Mouse (Mus musculus) cerebellum, adult 8-10 months (tissue): ENCODE measurements at regions not wholly inside any gene's neighbourhood (a gene's known extent, or its start where the extent isn't known, plus 50 kb on each side); places are given as distances from the start of the nearest gene placed in this dataset.

Experiments
- DNase-seq: peaks from one replicate; pipeline ENCODE4 v3.0.0; 2022

DNA sequence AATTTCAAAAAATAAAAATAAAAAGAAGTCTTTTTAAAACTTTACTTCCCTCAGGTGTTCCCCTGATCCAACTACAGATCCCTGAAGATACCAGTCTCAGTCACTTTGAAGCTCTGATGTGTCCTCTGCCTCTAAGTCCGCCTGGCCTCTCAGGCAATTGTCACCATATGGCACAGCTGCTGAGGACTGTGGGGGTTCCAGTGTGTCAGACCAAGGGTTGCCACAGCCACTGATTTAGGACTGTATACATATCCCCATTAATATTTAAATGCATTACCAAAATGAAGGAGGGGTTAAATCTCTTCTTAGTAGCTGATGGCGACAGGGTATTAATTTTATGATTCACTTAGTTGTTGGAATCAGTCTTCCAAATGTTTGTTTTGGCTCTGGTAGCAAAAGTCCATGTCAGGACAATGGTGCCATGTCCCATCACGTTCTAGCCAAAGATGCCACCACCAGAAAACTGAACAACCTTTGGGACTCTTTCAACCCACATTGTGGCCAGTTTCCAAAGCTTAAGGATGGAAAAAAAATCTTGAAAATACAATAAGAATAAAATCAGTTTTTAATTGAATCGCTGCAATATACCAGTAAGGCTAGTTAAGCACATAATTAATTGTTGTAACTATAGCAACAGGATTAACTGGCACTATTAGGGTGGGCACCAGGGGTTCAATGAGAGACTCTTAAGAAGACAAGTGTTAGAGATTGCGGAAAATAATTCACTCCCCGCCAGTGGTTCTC, 62.5 kb downstream of the Arrdc4 start:
- DNase-seq = no peak

DNA sequence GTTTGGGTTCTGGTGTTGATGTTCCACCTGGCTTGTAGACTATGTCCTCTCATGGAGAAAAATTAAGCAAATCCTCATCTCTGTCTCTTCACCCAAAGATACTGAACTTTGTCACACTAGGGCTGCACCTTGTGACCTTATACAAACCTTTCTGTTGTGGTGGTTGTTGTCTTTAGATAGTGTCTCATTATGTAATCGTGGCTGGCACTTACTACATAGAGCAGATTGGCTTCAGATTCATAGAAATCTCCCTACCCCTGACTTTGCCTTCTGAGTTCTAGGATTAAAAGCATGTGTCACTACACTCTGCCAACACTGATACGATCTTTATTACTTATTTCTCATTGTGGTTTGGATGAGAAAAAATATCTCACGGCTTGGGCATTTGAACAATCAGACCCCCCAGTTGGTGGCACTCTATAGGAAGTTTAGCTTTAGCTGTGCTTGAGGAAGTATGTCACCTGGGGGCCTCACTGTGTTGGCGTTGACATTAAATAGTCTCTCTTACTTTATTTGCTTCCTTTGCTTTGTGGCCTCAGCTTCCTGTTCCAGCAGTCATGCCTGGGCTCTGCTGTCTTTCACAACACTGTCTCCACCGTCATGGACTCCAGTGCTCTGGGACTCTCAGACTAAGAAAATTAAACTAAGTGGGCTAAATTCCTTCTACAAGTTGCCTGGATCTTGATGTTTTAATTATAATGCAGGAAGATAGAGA, 66.0 kb downstream of the Arrdc4 start:
- DNase-seq = no peak

DNA sequence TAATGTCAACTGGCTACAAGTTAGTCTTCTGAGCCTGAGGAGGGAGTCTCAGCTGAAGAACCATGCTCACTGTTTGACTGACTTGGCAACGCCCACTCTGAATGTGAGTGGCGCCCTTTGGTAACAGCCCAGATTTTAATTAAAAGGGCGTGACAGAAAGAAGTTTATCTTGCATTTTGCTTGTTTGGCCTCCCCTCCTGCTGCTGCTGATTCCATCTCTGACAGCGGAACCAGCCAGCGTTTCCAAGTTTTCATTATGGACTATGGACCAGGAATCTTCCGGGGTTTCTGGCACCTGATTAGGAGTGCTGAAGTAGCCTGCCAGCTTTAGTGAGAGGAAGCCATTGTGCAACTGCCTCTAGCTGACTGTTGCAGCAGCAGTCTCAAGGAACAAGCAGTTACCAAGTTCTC, 66.7 kb downstream of the Arrdc4 start:
- DNase-seq = no peak

DNA sequence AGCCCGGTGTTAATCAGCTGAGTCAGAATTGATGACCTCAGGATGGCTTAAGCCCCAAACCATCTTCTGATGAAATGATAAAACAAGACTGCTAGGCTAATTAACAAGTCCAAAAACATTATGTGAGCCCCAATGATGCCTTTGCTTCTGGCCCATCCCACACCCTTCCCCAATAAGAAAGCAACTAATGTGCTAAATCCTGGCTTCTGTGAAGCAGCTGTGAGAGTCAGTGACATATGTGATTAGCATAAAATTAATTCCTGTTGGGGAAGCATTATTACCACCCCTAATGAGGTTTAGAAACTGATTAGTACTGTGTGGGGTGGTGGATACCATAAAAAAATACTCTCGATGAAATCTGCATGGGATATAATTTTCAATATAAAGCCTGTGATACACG, 69.3 kb downstream of the Arrdc4 start:
- DNase-seq = no peak

DNA sequence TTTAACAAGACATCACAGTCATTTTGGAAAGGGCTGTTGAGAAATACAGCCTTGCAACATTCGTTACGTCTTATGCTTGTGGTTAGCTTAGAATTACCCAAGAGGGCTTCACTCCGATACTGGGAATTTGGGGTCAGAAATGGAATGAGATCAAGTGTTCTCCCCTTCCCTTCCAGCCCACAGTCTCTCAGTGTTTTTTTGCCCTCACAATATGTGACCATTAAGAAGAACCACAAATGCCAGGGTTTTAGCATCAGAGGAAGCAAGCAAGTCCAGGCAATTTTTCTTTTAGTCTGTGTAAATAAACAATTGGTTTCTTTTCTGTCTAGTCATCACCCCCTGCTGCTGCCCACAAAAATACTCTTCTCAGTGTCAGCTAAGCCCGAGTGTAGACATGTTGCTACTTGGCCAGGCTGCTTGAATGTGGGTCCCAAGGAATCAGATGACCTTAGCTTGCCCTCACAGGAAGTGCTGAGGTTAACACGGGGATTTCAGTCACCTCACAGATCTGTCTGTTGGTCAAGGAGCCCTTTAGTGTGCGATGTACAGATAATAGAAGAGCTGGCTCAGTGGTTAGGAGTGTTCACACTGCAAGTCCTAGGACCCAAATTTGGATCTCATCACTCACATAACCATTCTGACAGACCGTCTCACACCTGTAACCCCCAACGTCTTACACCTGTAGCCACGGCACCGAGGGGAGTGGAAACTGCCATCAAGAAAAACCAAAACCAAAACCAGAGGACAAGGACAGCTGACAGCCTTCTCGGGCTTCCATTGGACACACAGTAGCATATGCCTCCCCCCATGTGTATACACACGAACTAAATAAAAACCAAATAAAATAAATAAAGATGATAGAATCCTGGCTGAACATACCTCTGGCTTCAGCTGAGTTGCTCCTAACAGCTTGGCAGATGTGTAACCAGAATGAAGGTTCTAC, 81.0 kb downstream of the Arrdc4 start:
- DNase-seq = no peak

DNA sequence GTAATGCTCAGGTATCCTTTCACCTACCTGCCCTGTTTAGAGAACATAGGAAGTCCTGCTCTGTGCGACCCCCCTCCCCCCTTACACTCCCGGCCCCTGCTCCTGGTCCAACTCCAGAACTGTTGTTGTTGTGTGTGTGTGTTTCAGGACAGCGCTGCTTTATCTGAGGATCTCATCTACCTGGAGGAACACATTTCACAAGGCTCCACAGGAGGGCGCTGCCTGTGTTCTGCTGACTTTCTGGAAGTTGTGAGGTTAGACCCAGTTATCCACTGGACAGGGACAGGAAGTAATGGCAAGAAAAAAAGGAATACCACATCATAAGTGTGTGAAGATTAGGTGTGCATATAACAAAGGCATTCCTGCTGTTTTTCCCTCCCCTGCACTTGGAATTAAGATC, 81.8 kb downstream of the Arrdc4 start:
- DNase-seq = no peak

DNA sequence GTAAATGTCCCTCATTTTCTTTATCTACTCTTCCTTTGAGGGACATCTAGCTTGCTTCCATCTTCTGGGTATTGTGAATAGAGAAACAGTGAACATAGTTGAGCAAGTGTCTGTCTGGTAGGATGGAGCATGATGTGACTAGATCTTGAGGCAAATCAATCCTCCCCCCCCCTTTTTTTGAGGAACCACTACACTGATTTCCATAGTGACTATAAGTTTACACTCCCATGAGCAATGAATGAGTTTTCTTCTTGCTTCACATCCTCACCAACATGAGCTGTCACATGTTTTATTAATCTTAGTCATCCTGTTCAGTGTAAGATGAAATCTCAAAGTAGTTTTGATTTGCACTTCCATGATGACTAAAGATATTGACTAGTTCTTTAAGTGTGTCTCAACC, 92.7 kb downstream of the Arrdc4 start:
- DNase-seq = no peak

DNA sequence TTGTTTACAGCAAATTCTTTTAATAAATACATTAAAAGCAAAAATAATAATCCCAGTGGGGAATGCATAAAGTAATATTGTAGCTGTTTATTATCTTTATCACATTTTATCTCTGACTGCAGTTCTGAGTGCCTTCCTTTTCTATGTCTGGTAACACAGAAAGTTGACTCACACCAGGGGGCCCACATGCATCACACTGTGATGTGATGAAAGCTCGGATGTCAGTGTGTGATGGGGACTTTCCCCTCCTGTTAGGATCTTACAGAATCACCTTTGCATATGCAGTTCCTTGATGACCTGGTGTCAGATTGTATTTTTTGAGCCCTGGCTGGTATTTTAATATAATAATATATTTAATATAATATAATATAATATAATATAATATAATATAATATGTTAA, 95.5 kb downstream of the Arrdc4 start:
- DNase-seq = no peak

DNA sequence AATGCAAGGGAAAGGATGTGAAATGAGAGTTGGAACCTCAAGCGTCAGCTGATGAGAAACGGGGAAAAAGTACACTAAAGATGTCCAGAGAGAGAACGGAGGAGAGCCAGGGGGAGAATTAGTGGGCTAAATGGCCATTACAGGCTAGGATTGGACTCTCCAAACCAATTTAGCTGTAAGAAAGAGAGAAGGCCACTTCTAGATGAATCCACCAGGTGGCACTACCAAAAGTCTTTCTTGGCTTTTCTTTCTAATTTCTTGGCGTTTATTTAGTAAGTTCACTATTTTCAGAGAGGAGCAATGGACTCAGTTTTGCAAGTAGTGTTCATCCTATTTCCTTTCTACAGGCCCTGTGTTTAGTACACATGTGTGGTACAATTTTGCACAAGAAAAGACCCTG, 97.6 kb downstream of the Arrdc4 start:
- DNase-seq = no peak

DNA sequence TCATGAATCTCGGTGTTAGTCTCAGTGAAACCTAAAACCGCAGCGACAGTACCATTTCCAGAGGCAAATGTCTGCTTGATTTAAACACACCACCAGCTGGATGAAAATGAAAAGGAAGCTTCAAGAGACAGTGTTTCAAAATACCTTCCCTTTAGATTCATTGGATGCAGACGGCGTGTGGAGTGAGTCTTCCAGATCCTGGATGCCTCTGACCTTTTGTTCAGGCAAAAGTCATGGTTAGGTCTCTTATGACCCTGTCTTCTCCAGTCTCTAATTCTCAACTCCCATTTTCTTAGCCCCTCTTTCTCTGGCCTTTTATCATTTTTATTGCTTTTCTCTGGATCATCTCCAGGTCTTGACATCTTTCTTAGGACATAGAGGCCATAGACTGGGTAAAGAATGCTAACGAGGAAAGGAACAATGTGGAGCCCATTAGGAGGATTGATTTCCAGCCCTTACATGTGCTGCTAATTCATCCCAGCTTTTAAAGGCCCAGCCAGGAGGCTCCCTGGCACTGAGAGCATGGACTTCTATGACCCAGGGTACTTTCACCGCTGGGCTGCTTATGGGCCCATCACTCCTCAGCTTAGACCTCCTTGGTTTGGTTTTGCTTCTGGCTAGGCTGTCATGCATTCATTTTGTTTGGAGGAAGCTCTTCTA, 111.4 kb downstream of the Arrdc4 start:
- no peak for DNase-seq

DNA sequence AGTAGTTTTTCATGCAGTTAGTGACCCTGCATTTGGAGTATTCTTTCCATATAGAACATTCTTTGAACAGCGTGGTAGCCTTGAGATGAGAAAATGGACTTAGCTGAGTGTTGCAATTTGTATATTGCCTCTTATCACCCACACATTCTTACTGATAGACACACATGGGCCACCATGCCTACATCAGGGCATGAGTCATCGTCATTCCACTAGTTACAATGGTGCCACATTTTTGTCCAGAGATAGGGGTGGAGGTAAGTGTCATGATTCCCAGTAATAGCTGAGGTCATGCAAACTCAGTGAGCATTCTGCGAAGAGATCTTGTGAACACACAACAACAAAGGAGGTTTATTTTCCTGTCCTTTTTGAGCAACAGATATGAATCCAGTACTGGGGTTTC, 128.0 kb downstream of the Arrdc4 start:
- DNase-seq = no peak

DNA sequence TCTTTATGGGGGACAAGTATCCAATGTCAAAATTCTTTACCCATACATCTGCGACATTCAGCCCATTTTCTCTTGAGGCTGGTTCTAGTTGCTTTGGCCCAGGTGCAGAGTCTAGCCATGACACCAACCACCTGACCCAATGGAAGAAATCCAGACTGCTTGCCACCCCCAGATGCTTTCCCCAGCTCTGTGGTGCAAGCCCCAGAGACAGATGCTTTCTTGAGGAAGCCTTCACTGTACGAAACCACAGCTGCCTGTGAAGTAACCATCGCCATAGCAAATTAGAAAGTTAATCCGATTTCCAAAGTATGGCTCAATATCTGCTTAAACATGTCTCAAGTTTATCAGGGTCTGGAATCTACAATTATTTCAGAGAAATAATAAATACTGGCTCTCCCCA, 138.5 kb downstream of the Arrdc4 start:
- no peak for DNase-seq

DNA sequence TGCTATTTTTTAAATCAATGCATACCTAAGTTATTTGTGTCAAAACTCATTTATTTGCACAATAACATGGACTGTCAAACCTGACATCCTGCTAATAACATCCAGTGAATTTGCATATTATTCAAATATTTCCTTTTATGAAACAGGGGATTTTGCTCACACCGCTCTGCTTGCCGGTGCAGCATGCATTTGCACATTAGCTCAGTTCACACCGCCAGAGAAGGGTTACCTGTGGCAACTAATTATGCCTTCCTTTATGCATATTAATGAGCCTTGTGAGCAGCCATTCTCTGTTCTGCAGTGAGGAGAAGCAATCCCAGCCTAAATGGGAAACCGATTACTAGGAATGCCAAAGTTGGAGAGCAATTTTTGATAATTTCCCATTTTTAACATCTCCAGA, 141.9 kb downstream of the Arrdc4 start:
- DNase-seq = no peak

DNA sequence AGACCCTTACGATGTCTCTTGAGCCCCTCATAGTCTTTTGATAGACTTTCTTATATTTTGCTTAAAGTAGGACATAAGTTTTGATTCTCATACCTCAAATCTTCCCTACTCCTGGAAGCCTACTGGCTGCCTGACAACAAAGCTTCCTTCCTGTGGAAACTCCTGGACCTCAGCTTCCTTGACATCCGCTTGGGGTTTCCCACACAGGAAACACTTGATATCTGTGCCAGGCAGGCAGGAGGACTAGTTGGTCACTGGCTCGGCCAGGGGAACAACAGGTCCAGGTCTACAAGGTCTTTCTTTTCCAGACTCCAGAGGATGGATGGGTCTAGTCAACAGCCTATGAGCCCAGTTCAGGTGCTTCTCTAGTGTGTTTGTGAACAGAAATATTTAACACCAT, 142.8 kb downstream of the Arrdc4 start:
- DNase-seq = no peak

DNA sequence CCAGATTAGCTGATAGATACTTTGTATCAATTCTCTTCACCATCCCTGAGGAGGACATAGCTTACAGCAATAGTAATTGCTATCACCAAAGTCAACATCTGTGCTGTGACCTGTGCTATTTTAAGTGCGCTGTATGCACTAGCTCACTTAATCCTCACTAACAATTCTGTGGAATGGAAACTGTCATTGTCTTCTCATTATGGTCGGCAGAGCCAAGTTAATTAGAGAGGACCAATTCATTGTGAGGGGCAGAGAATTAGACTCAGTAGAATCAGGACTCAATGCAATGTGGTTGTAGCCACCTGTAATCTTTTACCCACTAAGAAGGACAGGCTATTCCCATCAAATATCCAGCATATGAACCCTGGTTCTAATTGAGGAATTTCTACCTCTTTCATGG, 145.3 kb downstream of the Arrdc4 start:
- no peak for DNase-seq

DNA sequence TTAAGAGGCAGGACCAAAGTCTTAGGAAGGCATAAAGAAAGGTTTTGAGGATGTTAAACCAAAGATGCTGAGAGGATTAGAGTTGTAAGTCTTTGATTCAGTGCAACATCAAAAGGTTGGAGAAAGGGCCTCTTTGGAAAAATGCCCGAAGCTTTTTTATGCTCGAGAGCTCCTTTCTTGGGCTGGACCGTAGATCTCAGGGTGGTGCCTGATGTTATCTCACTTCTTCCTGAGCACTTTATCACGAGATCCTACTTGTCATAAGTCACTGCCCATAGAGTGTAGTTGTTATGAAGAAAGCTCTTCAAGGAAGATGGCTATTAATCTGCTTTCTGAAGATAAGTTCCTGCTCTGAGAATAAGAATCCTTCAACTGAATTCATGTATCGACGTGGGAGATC, 147.0 kb downstream of the Arrdc4 start:
- DNase-seq = no peak

DNA sequence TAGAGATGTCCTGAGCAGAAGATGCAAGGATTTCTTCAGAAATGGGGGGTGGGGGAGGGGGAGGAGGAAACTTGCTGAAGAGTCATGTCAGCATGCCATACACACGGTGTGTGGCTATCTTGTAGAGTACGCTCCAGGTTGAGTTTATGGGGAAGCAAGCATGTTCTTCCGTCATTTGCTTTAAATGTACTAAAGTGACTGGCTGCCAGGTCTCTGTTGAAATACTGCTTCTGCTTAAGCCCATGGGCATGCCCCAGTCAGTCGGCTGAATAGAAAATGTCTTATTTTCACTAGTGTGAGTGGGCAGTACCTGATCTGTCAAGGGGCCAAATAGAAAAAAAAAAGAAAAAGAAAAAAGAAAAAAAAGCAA, 155.0 kb downstream of the Arrdc4 start:
- DNase-seq = no peak

DNA sequence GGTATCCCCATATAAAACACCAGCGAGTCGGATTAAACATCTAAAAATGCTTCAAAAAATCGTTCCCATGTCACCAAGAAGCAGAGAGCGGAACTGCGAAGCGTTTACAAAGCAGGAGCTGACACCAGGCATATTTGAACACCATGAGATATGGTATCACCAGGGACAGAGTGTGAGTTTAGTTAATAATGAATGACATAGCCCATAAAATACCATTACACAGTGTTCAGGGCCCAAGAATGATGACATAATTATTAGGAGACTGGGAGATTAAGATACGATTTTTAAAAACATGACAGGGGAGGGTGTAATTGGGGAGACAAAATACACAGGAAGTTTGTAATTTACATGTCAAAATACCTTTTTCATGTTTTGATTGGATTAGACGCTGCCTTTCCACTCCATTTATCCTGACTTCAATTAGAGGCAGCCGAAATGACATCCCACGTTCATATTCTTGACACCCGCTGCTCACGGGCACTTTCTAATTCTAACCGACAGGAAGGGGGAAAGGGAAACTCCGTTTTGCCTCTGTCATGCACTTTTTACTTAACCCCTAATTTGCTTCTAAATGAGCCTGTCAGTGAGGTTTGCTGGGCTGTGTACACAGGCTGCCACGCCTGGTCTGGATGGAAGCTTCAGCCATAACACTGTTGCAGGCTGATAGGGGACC, 155.6 kb downstream of the Arrdc4 start:
- DNase-seq = no peak

DNA sequence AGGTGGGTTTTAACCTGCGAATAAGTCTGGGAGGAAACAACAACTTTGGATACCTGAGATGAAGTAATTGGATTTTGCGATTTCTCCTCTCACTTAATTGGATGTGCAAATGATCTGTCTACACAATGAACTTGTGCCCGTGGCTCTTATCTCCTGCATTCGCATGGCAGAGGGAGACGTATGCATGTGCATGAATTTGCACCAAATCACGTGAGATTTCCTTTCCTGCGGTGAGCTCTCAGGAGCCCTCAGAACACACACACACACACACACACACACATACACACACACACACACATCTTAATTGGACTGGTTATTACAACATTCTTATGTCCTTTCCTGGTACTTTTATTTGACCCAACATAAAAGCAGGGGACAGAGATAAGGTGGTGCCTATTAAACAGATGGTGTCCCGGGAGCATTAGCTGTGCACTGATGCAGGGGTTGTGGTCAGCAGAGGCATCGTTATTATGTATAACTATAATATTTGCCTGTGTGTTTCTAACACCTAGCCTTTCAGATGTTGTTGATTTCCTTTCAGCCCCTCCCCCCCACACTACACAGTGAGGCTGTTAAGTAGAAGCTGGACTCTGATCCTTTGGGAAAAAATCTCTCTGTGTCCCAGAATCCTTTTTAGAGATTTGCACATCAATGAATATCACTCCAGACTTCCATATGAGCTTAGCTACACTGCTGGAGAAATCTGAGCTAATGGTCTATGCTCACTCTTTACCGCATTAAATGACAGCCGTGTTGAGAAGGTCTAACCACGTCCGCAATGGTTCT, 166.3 kb downstream of the Arrdc4 start:
- DNase-seq = no peak

DNA sequence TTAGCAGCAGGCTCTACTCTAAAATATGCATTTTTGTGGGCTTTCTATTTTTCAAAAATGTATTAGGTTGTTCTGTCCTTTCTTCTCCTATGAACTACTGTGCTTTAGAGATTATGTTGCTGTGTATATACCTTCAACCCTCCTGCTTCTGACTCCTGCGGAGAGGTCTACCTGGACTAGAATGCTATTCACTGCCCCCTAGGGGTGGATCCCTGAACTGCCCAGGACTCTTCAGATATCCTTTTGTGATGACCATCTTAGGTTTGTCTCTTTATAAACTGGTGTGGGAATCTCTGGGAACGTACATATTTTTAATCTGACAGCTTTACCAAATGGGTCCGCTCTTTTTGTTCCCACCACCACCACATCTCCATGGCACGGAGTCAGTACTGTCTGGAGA, 168.4 kb downstream of the Arrdc4 start:
- peak; percentile 43 for DNase-seq

DNA sequence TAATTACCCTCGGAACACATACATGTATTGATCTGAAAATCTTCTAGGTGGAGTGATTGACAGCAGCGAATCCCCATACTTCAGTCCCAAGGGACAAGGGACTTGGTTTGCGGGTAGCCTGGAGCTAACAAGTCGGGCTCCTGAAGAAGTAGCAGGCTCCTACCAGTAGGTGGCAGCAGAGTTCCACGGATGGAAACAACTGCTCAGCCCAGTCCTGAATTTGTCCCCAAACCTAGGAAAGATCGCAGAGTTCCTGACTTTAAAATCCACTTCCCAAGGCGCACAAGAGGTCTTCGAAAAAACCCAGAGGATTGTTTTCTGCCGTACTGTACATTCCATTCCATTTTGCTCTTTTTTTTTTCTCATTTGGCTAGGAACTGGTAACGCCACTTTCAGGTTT, 169.4 kb downstream of the Arrdc4 start:
- peak; percentile 78 for DNase-seq

DNA sequence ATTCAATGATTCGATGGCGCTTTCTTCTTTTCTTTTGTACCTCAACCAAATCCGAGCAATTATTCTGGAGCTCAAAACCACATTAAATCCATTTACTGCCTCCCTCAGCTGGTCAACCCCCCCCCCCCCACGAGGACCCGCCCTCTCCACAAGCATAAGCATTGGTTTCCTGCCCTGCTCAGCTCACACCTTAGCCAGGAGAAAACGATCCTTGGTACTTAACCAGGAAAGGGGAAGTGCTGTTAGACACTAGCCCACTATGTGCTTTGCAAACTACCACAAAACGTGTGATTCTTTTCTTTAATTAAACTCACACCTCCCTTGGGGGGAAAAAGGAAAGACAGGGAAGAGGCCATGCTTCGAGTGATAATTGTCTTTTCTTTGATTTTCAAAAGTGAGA, 169.8 kb downstream of the Arrdc4 start:
- DNase-seq = no peak
